Mouse (Mus musculus) hindbrain, embryonic 16.5 days (tissue): ENCODE results near the gene Cdcp1. TPM values are rescaled to one million over a fixed set of nuclear protein-coding genes. Genes with fewer than 3 reads are reported as not detected.

ENCODE experiments used
- ATAC-seq: fragments of 200-750 bp; cut with Nextera tagmentation; 2 replicates; pipeline ENCODE4 v1.8.0; 2017; ENCODE audit warnings: moderate TSS enrichment, moderate library complexity
- H3K27ac ChIP-seq: fragments of 300-500 bp; sonication (generic); 2 replicates; pipeline ENCODE4 v1.5.1; 2014; ENCODE audit warnings: low read depth, mild to moderate bottlenecking, control low read depth, low read length, moderate library complexity
- H3K27me3 ChIP-seq: fragments of 300-500 bp; sonication (generic); replicated peaks from 2 replicates; pipeline ENCODE4 v1.6.1; 2014; ENCODE audit warnings: low read length; ENCODE audit not compliant: control insufficient read depth, insufficient read depth
- H3K36me3 ChIP-seq: fragments of 300-500 bp; sonication (generic); 2 replicates; pipeline ENCODE4 v1.6.1; 2014; ENCODE audit warnings: mild to moderate bottlenecking, low read length, moderate library complexity, mixed read lengths; ENCODE audit not compliant: control insufficient read depth, insufficient read depth
- H3K4me1 ChIP-seq: fragments of 300-500 bp; sonication (generic); 2 replicates; pipeline ENCODE4 v1.6.1; 2014; ENCODE audit warnings: low read depth, low read length; ENCODE audit not compliant: control insufficient read depth, insufficient read depth
- H3K4me2 ChIP-seq: fragments of 300-500 bp; sonication (generic); 2 replicates; pipeline ENCODE4 v1.6.1; 2014; ENCODE audit warnings: mild to moderate bottlenecking, low read length, control low read depth, moderate library complexity
- H3K4me3 ChIP-seq: fragments of 300-500 bp; sonication (generic); 2 replicates; pipeline ENCODE4 v1.5.1; 2014; ENCODE audit warnings: mild to moderate bottlenecking, low read length, control low read depth, moderate library complexity
- H3K9ac ChIP-seq: fragments of 300-500 bp; sonication (generic); 2 replicates; pipeline ENCODE4 v1.6.1; 2014; ENCODE audit warnings: low read depth, mild to moderate bottlenecking, control low read depth, low read length, moderate library complexity
- H3K9me3 ChIP-seq: fragments of 300-500 bp; sonication (generic); 2 replicates; pipeline ENCODE4 v1.6.1; 2014; ENCODE audit warnings: mild to moderate bottlenecking, low read length, moderate library complexity; ENCODE audit not compliant: control insufficient read depth
- WGBS: fragments of 180-500 bp; shearing (Covaris S2); extraction: QIAGEN DNeasy Blood & Tissue Kit; methylation state at CpG from one replicate; pipeline ENCODE4 v1.1.7; 2014; 5-methylcytosine and 5-hydroxymethylcytosine counted together
- polyA plus RNA-seq: library from polyadenylated mRNA; unstranded; fragments of >200 nt; fragmentation: Nextera tagmentation; extraction: Ambion mirVana; gene quantifications from 2 replicates; pipeline ENCODE4 v1.2.1, GENCODE M21; 2015

Cdcp1 gene
- 0.11 and 0.24 TPM in 2 replicates for polyA plus RNA-seq

- Histone ChIP-seq H3K9ac (peak within 1 kb of the TSS; percentile 45; the same call in 1 of the 2 replicates), H3K9me3 (no peaks in the 10 kb centered on the region), H3K4me3 (peak within 1 kb of the TSS; percentile 38), H3K4me2 (peak within 1 kb of the TSS; percentile 66), H3K36me3 (no peaks in the 10 kb centered on the region), H3K27ac (no peak within 1 kb of the TSS), H3K27me3 (peaks cover 16% of the 10 kb centered on the region), H3K4me1 (peaks cover 6% of the 10 kb centered on the region)
- 7% methylated on average over 35 of the region's 45 CpGs for WGBS
- ATAC-seq: no peak
Measured at GRCm38 (mm10) chr9:123215621-123216440, at the start of gene Cdcp1. Cdcp1 (minus strand) TSS chr9:123216038.

GRCm38 (mm10) chr9:123260611-123261021 lies 44.8 kb upstream of the Cdcp1 start, which contains the start of gene Tmem158:
Tmem158 (minus strand) TSS chr9:123260764.
- Histone ChIP-seq H3K27ac (peak within 1 kb of the TSS; percentile 87), H3K27me3 (no peaks in the 10 kb centered on the region), H3K9me3 (no peaks in the 10 kb centered on the region), H3K9ac (peak within 1 kb of the TSS; percentile 91), H3K4me1 (peaks cover 2% of the 10 kb centered on the region), H3K4me3 (peak within 1 kb of the TSS; percentile 92), H3K4me2 (peak within 1 kb of the TSS; percentile 83), H3K36me3 (no peaks in the 10 kb centered on the region)
- WGBS: under 1% methylated on average over 26 of the region's 40 CpGs
- peak; percentile 94 for ATAC-seq

GRCm38 (mm10) chr9:123259896-123260610 lies 44.2 kb upstream of the Cdcp1 start:
- Histone ChIP-seq H3K4me3 (peak overlapping the region; percentile 92), H3K4me1 (peaks cover 2% of the 10 kb centered on the region), H3K4me2 (peak overlapping the region; percentile 83), H3K9ac (peak overlapping the region; percentile 91), H3K27me3 (no peaks in the 10 kb centered on the region), H3K27ac (peak overlapping the region; percentile 87), H3K36me3 (no peaks in the 10 kb centered on the region), H3K9me3 (no peaks in the 10 kb centered on the region)
- under 1% methylated on average over 54 of the region's 92 CpGs for WGBS
- peak; percentile 85 for ATAC-seq

- no peaks in the 10 kb centered on the region for H3K27me3 ChIP-seq
- H3K27ac ChIP-seq: peak overlapping the region; percentile 87
- H3K4me3 ChIP-seq: peak overlapping the region; percentile 92
- H3K4me1 ChIP-seq: peaks cover 2% of the 10 kb centered on the region
- H3K36me3 ChIP-seq: no peaks in the 10 kb centered on the region
- peak overlapping the region; percentile 91 for H3K9ac ChIP-seq
- under 1% methylated on average over 45 of the region's 45 CpGs for WGBS
- H3K4me2 ChIP-seq: peak overlapping the region; percentile 83
- no peaks in the 10 kb centered on the region for H3K9me3 ChIP-seq
- ATAC-seq: peak; percentile 46; the same call in 1 of the 2 replicates
Measured at GRCm38 (mm10) chr9:123259461-123259895, 43.6 kb upstream of the Cdcp1 start.

- H3K27ac ChIP-seq: no peak overlapping the region
- no peaks in the 10 kb centered on the region for H3K9me3 ChIP-seq
- H3K4me1 ChIP-seq: peaks cover 2% of the 10 kb centered on the region
- no peak for ATAC-seq
- WGBS: 18% methylated on average over 10 of the region's 10 CpGs
- H3K36me3 ChIP-seq: no peaks in the 10 kb centered on the region
- peak overlapping the region; percentile 92 for H3K4me3 ChIP-seq
- peak overlapping the region; percentile 83 for H3K4me2 ChIP-seq
- no peaks in the 10 kb centered on the region for H3K27me3 ChIP-seq
- no peak overlapping the region for H3K9ac ChIP-seq
Measured at GRCm38 (mm10) chr9:123258796-123259195, 43.0 kb upstream of the Cdcp1 start.

GRCm38 (mm10) chr9:123255736-123256135 lies 39.9 kb upstream of the Cdcp1 start:
- no peaks in the 10 kb centered on the region for H3K36me3 ChIP-seq
- WGBS: 80% methylated on average over 3 of the region's 3 CpGs
- ATAC-seq: no peak

GRCm38 (mm10) chr9:123247992-123248391 lies 32.2 kb upstream of the Cdcp1 start:
- Histone ChIP-seq H3K9me3 (no peaks in the 10 kb centered on the region), H3K9ac (no peak overlapping the region), H3K4me3 (no peak overlapping the region), H3K36me3 (no peaks in the 10 kb centered on the region), H3K27me3 (no peaks in the 10 kb centered on the region), H3K4me1 (no peaks in the 10 kb centered on the region), H3K4me2 (no peak overlapping the region), H3K27ac (no peak overlapping the region)
- WGBS: 85% methylated on average over 1 of the region's 1 CpGs
- ATAC-seq: no peak

More at GRCm38 (mm10) chr9:123255736-123256135, 39.9 kb upstream of the Cdcp1 start:
- Histone ChIP-seq H3K27me3 (no peaks in the 10 kb centered on the region), H3K4me2 (no peak overlapping the region), H3K4me3 (no peak overlapping the region), H3K27ac (no peak overlapping the region), H3K9ac (no peak overlapping the region), H3K9me3 (no peaks in the 10 kb centered on the region), H3K4me1 (peaks cover under 1% of the 10 kb centered on the region)

GRCm38 (mm10) chr9:123245146-123245545 lies 29.3 kb upstream of the Cdcp1 start:
- WGBS: 86% methylated on average over 4 of the region's 4 CpGs
- Histone ChIP-seq H3K36me3 (no peaks in the 10 kb centered on the region), H3K9me3 (no peaks in the 10 kb centered on the region), H3K9ac (no peak overlapping the region), H3K27ac (no peak overlapping the region), H3K4me3 (no peak overlapping the region), H3K4me1 (no peaks in the 10 kb centered on the region), H3K4me2 (no peak overlapping the region), H3K27me3 (no peaks in the 10 kb centered on the region)
- ATAC-seq: no peak

- Histone ChIP-seq H3K9ac (no peak overlapping the region), H3K4me3 (no peak overlapping the region), H3K27me3 (no peaks in the 10 kb centered on the region), H3K4me2 (no peak overlapping the region), H3K36me3 (no peaks in the 10 kb centered on the region), H3K9me3 (no peaks in the 10 kb centered on the region), H3K4me1 (no peaks in the 10 kb centered on the region), H3K27ac (no peak overlapping the region)
- no peak for ATAC-seq
- 63% methylated on average over 10 of the region's 10 CpGs for WGBS
Measured at GRCm38 (mm10) chr9:123243988-123244387, 28.1 kb upstream of the Cdcp1 start.
